Mouse (Mus musculus): ENCODE results near the gene Lsg1. TPM values are rescaled to one million over a fixed set of nuclear protein-coding genes. Genes with fewer than 3 reads are reported as not detected.

Lsg1 gene
- polyA plus RNA-seq, 1 experiment from 2014 or later: 44.1 TPM

DNA sequence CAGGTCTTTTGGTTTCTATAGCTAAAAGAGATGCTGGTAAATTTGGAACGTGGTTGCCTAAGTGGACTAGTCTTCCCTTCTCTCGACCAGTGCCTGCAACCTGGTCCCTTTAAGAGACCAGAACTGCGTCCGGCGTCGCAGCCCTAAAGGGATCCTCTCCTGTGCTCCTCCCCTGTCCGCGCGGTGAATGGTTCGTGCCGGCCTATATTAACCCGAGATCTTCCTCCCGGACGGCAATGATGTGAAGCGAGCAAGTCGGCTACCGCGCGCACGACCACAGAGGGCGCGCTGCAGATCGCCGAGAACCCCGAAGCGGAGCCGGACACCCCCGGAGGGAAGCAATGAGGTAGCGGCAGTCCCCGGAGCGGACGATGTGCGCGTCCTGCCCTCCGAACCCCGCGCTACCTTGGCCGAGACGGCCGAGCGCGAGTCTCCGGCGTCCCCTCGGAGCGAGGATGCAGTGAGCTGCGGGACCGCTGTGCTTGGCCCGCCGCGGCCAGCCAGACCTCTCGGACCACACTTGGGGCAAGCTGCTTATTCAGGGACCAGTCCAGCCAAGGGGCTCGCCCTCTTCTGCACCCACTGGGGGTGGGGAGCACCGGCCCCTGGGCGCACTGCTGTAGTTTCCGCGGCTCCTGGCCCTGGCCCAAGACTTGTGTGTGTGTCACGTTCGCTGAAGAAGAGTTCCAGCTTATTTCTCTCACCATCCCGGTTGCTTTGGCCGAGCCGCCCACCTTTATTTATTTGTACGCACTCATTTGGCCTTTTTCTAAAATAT is 12.3 kb upstream of the Lsg1 start, which contains the start of gene Fam43a:
Gene Fam43a, plus strand, starts transcription at position 233 of the 778 bp plus-strand sequence.
- peak within 1 kb of the TSS; percentile 97 for H3K4me2 ChIP-seq
- peak within 1 kb of the TSS; percentile 80 for H3K4me3 ChIP-seq (replicated peaks)
- peak within 1 kb of the TSS; percentile 80 for H3K9ac ChIP-seq (replicated peaks)
- no peaks in the 10 kb centered on the region for H3K36me3 ChIP-seq
- peak within 1 kb of the TSS; percentile 84 for H3K27ac ChIP-seq (replicated peaks)
- peaks cover 59% of the 10 kb centered on the region for H3K4me1 ChIP-seq
- H3K9me3 ChIP-seq (replicated peaks): no peaks in the 10 kb centered on the region
- peaks cover 19% of the 10 kb centered on the region; the same call in 1 of the 2 replicates for H3K27me3 ChIP-seq (replicated peaks)
- WGBS: under 1% methylated on average over 63 of the region's 63 CpGs
- peak; percentile 75 for ATAC-seq (ENCODE audit: low FRiP score)

DNA sequence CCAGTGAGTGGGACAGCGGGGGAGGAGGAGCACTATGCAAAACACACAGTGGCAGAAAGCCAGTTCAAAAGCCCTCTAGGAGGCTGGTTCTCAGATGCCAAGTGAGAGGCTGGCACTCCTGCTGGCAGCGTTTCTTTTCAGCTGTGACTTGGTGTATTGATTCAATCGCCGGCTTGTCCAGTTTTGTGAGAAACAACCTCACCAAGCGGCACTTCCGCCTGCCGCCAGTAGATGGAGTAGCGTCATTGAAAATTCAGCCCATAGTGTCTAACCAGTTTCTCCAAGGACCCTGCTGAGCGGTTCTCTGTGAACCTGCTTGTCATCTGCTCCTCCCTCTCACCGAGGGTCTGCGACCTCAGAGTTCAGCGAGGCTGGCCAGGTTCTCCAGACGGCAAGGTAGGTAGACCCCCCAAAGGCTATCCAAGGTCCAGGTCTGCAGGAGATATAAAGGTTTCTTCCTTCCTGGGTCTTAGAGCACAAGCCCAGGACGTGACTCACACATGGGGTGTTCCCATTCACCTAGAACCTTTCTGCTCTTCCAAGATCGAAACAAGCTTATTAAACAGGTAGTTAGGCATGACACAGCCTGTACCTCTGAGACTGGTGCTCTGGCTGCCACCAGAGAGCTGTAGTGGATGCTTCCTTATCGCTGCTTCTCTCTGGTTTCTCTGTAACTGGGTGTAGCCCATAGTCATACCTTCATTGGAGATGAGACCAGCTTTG is 9.7 kb upstream of the Lsg1 start:
- peak; percentile 48 for ATAC-seq (ENCODE audit: low FRiP score)
- Histone ChIP-seq H3K4me3 (replicated peaks) (peak overlapping the region; percentile 29), H3K4me2 (peak overlapping the region; percentile 63), H3K9me3 (replicated peaks) (no peaks in the 10 kb centered on the region), H3K27me3 (replicated peaks) (peaks cover 19% of the 10 kb centered on the region; the same call in 1 of the 2 replicates), H3K4me1 (peaks cover 41% of the 10 kb centered on the region), H3K36me3 (no peaks in the 10 kb centered on the region), H3K27ac (replicated peaks) (0 out of 2 replicates have a peak overlapping the region, but pooled peaks have one; percentile 8), H3K9ac (replicated peaks) (peak overlapping the region; percentile 42)
- WGBS: 9% methylated on average over 16 of the region's 16 CpGs

DNA sequence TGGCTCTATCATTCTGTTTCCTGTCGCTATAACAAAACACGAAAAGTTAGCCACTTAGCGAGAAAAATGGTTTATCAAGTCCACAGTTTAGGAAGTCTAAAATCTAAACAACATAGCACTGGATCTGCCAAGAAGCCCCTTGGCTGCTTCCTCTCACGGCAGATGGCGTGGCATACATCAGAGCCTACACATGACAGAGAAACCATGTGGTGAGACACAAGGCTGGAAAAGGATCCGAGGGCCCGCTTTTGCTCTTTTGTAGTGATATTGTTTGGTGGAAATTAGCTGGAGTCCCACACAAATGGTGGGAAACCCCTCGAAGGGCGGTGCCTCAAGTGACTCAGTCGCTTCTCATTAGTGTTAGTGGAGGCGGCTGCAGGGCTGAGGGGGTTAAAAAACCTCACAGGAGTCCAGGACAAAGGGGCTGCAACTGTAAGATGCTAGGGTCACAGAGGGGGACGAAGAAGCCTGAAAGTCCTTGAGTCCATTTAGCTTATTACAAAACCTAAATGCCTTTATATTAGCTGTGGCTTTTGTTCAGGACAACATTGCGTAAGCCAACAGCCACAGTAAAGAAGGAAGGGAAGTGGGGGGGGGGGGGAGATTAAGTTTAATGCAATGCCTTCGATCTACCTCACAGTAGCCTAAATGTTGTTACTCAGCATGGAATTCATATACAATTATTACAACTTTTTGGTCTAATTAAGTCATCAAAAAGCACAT is 8.6 kb upstream of the Lsg1 start:
- ATAC-seq (ENCODE audit: low FRiP score): no peak
- no peaks in the 10 kb centered on the region for H3K9me3 ChIP-seq (replicated peaks)
- H3K4me3 ChIP-seq (replicated peaks): no peak overlapping the region
- 0 out of 2 replicates have a peak overlapping the region, but pooled peaks have one; percentile 8 for H3K27ac ChIP-seq (replicated peaks)
- H3K4me1 ChIP-seq: peaks cover 30% of the 10 kb centered on the region
- H3K27me3 ChIP-seq (replicated peaks): peaks cover 13% of the 10 kb centered on the region; the same call in 1 of the 2 replicates
- WGBS: 54% methylated on average over 14 of the region's 14 CpGs
- no peaks in the 10 kb centered on the region for H3K36me3 ChIP-seq
- no peak overlapping the region for H3K9ac ChIP-seq (replicated peaks)
- no peak overlapping the region for H3K4me2 ChIP-seq

DNA sequence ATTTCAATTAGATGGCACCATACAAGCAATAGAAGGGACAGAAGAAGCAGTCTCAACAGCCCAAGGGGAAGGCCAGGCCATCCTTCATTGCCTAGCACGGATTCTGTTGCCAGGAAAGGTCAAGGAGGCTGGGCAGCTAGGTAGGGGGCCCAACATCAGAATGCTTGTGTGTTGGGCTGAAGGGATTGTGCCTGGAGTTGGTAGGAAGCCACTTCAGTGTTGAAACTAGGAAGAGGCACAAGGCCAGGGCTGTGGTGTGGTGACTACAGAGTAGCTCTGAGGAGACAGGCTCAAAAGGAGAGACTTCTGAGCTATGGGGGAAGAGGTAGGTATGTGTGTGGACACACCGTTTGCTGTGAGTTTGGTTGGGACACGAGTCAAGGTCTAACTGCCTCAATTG is 8.0 kb upstream of the Lsg1 start:
- no peak overlapping the region for H3K4me2 ChIP-seq
- 59% methylated on average over 3 of the region's 3 CpGs for WGBS
- H3K27me3 ChIP-seq (replicated peaks): peaks cover 9% of the 10 kb centered on the region; the same call in 1 of the 2 replicates

DNA sequence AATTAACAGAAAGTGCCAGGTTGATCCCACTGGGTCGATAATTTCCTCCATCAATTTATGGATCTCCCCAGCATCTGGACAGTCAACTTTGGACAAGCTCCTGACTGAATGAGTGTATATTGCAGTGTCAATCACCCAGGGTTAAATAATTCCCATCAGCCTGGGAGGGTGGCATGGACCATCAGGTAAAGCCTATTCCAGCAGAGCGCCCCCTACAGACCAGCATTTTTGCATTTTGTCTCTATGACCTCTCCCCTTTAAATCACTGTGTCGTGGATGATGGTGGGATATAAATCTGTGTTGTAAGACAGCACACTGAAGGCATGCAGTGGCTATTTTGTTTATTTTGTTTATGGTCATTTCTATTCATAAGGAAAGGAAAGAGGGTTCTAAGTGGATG is 4.6 kb upstream of the Lsg1 start:
- no peak overlapping the region for H3K4me3 ChIP-seq (replicated peaks)
- no peak overlapping the region for H3K27ac ChIP-seq (replicated peaks)
- H3K36me3 ChIP-seq: no peaks in the 10 kb centered on the region
- peaks cover 5% of the 10 kb centered on the region; the same call in 1 of the 2 replicates for H3K27me3 ChIP-seq (replicated peaks)
- H3K4me1 ChIP-seq: peaks cover 10% of the 10 kb centered on the region
- 42% methylated on average over 3 of the region's 3 CpGs for WGBS
- no peaks in the 10 kb centered on the region for H3K9me3 ChIP-seq (replicated peaks)
- no peak overlapping the region for H3K9ac ChIP-seq (replicated peaks)
- ATAC-seq (ENCODE audit: low FRiP score): no peak
- H3K4me2 ChIP-seq: no peak overlapping the region

More for the DNA sequence above, 8.0 kb upstream of the Lsg1 start:
- H3K4me1 ChIP-seq: peaks cover 24% of the 10 kb centered on the region
- no peak overlapping the region for H3K4me3 ChIP-seq (replicated peaks)
- no peaks in the 10 kb centered on the region for H3K36me3 ChIP-seq
- H3K9ac ChIP-seq (replicated peaks): no peak overlapping the region
- no peaks in the 10 kb centered on the region for H3K9me3 ChIP-seq (replicated peaks)
- H3K27ac ChIP-seq (replicated peaks): no peak overlapping the region
- no peak for ATAC-seq (ENCODE audit: low FRiP score)

DNA sequence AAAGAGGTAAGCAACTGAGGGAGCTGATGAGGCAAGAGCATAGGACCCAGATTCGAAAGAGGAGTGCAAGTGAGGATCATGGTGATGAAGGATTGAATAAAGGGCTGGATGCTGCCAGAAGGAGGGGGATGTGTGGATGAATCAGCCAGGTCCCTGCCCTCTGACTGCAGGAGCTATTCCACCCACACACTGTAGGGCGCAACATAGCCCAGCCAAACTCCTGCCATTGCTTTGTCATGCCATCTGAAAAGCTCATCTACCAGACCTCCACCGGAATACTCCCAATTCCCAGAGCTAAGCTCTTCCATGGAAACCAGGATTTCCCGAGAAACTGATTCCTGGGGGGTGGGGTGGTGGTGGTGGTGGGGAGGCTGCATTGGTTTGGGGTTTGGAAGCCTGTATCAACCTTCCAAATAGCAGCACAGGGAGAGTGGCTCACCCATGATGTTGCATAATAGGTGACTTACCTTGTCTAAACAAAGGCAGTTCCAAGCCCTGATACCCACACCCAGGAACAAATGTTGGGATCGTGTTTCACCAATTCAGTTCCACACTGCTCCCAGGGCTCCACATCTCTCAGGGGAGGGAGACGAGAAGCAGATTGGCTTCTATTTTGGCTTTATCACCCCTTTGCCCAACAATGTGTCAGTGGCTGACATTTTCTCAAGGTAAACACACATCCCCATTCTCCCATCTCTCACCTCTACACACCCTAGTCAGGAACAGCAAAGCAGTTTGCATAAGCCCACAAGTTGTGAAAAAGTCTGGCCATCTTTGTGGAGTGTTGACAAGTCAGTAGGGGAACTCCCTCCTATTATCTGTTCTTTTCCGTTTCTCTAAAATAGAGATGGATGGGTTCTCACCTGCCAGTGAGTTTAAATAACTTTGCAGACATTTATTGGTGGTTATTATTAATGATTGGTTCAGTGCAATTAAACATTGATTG is 3.1 kb upstream of the Lsg1 start:
- WGBS: 42% methylated on average over 7 of the region's 7 CpGs
- Histone ChIP-seq H3K27ac (replicated peaks) (no peak overlapping the region), H3K9ac (replicated peaks) (no peak overlapping the region), H3K4me1 (peaks cover 16% of the 10 kb centered on the region), H3K27me3 (replicated peaks) (peaks cover 4% of the 10 kb centered on the region; the same call in 1 of the 2 replicates), H3K9me3 (replicated peaks) (no peaks in the 10 kb centered on the region), H3K4me3 (replicated peaks) (no peak overlapping the region), H3K4me2 (no peak overlapping the region), H3K36me3 (peaks cover under 1% of the 10 kb centered on the region)
- no peak for ATAC-seq (ENCODE audit: low FRiP score)

DNA sequence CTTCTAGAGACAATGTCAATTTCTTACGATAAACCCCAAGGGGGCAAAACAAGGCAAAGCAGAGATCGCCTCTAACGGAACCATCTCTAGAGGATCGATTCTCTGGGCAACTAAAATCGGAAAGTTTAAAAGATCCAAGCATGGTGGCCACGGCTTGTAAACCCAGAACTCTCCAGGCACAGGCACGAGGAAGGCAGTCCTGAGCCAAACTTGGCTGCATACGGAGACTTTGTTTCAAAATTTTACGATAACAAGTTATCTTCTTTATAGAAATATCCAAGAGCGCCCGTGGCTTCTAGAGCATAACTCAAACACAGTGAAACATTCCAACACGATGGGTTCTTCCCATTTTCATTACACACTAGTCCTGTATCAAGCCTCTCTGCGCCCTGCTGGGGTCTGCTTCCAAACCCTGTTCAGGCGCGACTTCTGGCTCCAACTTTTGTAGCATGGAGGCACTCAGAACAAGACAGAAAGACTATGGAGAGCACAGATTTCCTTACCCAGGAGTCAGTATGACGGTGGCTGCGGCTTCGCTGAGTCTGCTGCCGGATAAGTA is 378 bp downstream of the Lsg1 start:
- H3K27me3 ChIP-seq (replicated peaks): no peaks in the 10 kb centered on the region
- peak overlapping the region; percentile 84 for H3K27ac ChIP-seq (replicated peaks)
- no peak for ATAC-seq (ENCODE audit: low FRiP score)
- 2% methylated on average over 19 of the region's 19 CpGs for WGBS
- peak overlapping the region; percentile 76 for H3K4me2 ChIP-seq
- no peaks in the 10 kb centered on the region for H3K9me3 ChIP-seq (replicated peaks)
- peak overlapping the region; percentile 77 for H3K9ac ChIP-seq (replicated peaks)
- H3K4me1 ChIP-seq: peaks cover 21% of the 10 kb centered on the region
- peak overlapping the region; percentile 83 for H3K4me3 ChIP-seq (replicated peaks)
- H3K36me3 ChIP-seq: peaks cover 34% of the 10 kb centered on the region

DNA sequence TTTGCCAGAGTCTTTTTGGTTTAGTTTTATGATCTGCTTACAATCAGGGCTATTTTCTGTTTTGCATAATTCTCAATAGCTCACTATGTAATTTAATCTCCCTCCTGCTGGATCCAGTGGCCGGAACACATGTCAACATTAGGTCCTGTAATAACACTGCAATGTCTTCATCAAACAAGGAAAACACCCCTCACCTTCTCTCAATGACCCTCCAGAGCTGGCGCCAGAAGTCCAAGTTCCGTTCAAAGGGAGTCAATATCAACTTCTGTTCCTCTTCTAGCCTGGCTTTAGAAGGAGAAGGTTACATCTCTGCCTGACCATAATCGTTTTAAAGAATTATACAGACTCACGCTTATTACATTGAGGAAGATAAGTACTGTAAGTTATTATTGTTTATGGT is 6.6 kb downstream of the Lsg1 start:
- ATAC-seq (ENCODE audit: low FRiP score): no peak
- no peak overlapping the region for H3K4me2 ChIP-seq
- 95% methylated on average over 5 of the region's 5 CpGs for WGBS
- H3K9me3 ChIP-seq (replicated peaks): no peaks in the 10 kb centered on the region
- H3K36me3 ChIP-seq: peaks cover 94% of the 10 kb centered on the region
- no peak overlapping the region for H3K9ac ChIP-seq (replicated peaks)
- H3K4me1 ChIP-seq: 0 out of 2 replicates have a peak, but pooled peaks cover 7% of the 10 kb centered on the region
- no peak overlapping the region for H3K27ac ChIP-seq (replicated peaks)
- no peak overlapping the region for H3K4me3 ChIP-seq (replicated peaks)
- H3K27me3 ChIP-seq (replicated peaks): no peaks in the 10 kb centered on the region

DNA sequence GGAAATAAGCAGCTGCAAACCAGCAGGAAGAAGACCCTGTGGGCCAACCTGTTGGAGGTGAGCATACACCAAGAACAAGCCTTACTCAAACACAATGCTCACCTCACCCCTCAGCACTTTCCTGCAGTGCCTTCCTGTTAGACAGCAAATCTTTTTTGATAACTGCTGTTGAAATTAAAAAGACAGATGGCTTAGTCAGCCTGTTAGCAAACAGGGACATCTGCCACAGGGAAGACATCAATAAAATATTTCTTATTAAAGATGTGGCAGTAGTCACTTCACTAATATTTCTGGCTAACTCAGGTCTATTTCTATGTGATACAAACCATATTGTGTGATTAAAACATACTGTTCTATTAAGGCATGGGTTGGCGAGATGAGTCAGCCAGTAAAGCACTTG is 11.0 kb downstream of the Lsg1 start:
- no peak for ATAC-seq (ENCODE audit: low FRiP score)
- H3K27ac ChIP-seq (replicated peaks): no peak overlapping the region
- peaks cover 90% of the 10 kb centered on the region for H3K36me3 ChIP-seq
- no peaks in the 10 kb centered on the region for H3K27me3 ChIP-seq (replicated peaks)
- H3K9me3 ChIP-seq (replicated peaks): no peaks in the 10 kb centered on the region
- no peak overlapping the region for H3K4me3 ChIP-seq (replicated peaks)
- no peak overlapping the region for H3K9ac ChIP-seq (replicated peaks)
- no peak overlapping the region for H3K4me2 ChIP-seq
- WGBS: 90% methylated on average over 1 of the region's 1 CpGs
- H3K4me1 ChIP-seq: no peaks in the 10 kb centered on the region

DNA sequence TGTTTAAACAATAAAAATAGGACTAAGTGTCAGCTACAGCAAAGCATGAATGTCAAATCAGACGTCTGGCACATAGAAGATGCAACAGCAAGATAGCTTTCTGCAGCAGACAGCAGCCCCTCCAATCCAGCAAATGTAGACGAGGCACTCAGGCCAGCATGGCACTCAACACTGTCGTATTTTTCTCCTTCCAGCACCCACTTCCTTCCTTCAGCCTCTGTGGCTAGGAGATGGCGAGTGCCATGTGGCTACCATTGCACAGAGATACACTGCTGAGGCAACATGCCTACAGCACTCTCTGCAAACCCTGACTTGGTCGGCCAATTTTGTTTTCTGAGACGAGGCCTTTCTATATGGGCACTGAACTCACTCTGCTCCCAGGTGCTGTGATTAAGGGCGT is 11.6 kb downstream of the Lsg1 start:
- Histone ChIP-seq H3K9me3 (replicated peaks) (no peaks in the 10 kb centered on the region), H3K4me2 (no peak overlapping the region), H3K9ac (replicated peaks) (no peak overlapping the region), H3K27me3 (replicated peaks) (no peaks in the 10 kb centered on the region), H3K4me1 (no peaks in the 10 kb centered on the region), H3K36me3 (peaks cover 90% of the 10 kb centered on the region), H3K4me3 (replicated peaks) (no peak overlapping the region), H3K27ac (replicated peaks) (no peak overlapping the region)
- WGBS: 90% methylated on average over 7 of the region's 7 CpGs
- no peak for ATAC-seq (ENCODE audit: low FRiP score)
